Mouse (Mus musculus) midbrain, embryonic 16.5 days (tissue): ENCODE results near the gene Rin2. TPM values are rescaled to one million over a fixed set of nuclear protein-coding genes. Genes with fewer than 3 reads are reported as not detected.

ENCODE experiments used
- ATAC-seq: fragments of 200-750 bp; cut with Nextera tagmentation; 2 replicates; pipeline ENCODE4 v1.8.0; 2017; ENCODE audit warnings: moderate TSS enrichment
- H3K27ac ChIP-seq: fragments of 300-500 bp; sonication (generic); 2 replicates; pipeline ENCODE4 v1.5.1; 2014; ENCODE audit warnings: mild to moderate bottlenecking, low read length, mixed read lengths
- H3K27me3 ChIP-seq: fragments of 300-500 bp; sonication (generic); 2 replicates; pipeline ENCODE4 v1.6.1; 2014; ENCODE audit warnings: low read depth, low read length, mixed read lengths; ENCODE audit not compliant: control insufficient read depth, insufficient read depth
- H3K36me3 ChIP-seq: fragments of 300-500 bp; sonication (generic); 2 replicates; pipeline ENCODE4 v1.6.1; 2014; ENCODE audit warnings: mild to moderate bottlenecking, low read length, moderate library complexity, mixed read lengths; ENCODE audit not compliant: control insufficient read depth, insufficient read depth
- H3K4me1 ChIP-seq: fragments of 300-500 bp; sonication (generic); 2 replicates; pipeline ENCODE4 v1.6.1; 2014; ENCODE audit warnings: mild to moderate bottlenecking, low read length, mixed read lengths; ENCODE audit not compliant: control insufficient read depth, insufficient read depth
- H3K4me2 ChIP-seq: fragments of 300-500 bp; sonication (generic); 2 replicates; pipeline ENCODE4 v1.6.1; 2014; ENCODE audit warnings: mild to moderate bottlenecking, low read length, mixed read lengths
- H3K4me3 ChIP-seq: fragments of 300-500 bp; sonication (generic); 2 replicates; pipeline ENCODE4 v1.5.1; 2014; ENCODE audit warnings: low read depth, mild to moderate bottlenecking, low read length, moderate library complexity, mixed read lengths
- H3K9ac ChIP-seq: fragments of 300-500 bp; sonication (generic); 2 replicates; pipeline ENCODE4 v1.6.1; 2014; ENCODE audit warnings: low read depth, low read length, mixed read lengths
- H3K9me3 ChIP-seq: fragments of 300-500 bp; sonication (generic); replicated peaks from 2 replicates; pipeline ENCODE4 v1.6.1; 2014; ENCODE audit warnings: mild to moderate bottlenecking, low read length, mixed read lengths; ENCODE audit not compliant: control insufficient read depth, poor library complexity, severe bottlenecking
- WGBS: fragments of 180-500 bp; shearing (Covaris S2); extraction: QIAGEN DNeasy Blood & Tissue Kit; methylation state at CpG from one replicate; pipeline ENCODE4 v1.1.7; 2014; 5-methylcytosine and 5-hydroxymethylcytosine counted together
- polyA plus RNA-seq: library from polyadenylated mRNA; unstranded; fragments of >200 nt; fragmentation: Nextera tagmentation; extraction: Ambion mirVana; gene quantifications from 2 replicates; pipeline ENCODE4 v1.2.1, GENCODE M21; 2015

Gene Rin2
- polyA plus RNA-seq = 16.1 and 17.0 TPM in 2 replicates

DNA sequence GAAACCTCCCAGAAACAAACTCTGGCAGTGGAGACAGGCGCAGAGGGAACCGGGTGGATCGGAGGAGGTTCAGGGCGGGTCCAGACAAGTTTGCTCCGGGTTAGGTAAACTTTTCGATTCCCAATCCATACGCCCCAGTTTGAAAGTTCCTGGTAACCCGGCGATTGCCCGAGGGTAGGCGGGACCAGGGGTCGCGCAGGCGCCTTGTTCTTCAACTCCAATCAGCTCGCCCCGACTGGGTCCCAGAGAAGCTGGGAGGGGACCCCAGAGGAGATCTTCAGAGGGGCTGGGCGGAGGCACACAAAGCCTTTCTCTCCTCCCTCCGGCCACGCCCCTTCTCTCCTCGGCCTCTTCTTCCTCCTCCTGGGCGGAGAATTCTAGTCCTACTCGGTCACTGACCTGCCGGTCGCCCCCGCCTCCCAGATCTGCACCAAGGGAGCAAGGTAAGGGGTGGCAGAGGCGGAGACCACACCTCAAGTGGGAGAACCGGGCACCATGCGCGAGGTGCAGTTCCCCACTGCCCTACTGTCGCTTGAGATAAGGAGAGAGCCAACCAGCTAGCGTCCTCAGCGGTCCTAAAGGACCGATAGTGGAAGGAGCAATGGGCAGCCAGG is at the start of gene Rin2:
TSS of gene Rin2 (plus strand) at position 74 of the 614 bp plus-strand sequence.
- ATAC-seq = peak; percentile 85
- peaks cover 6% of the 10 kb centered on the region; the same call in 1 of the 2 replicates for H3K4me1 ChIP-seq
- no peaks in the 10 kb centered on the region for H3K9me3 ChIP-seq
- peak within 1 kb of the TSS; percentile 67 for H3K4me3 ChIP-seq
- H3K9ac ChIP-seq = peak within 1 kb of the TSS; percentile 78
- H3K36me3 ChIP-seq = no peaks in the 10 kb centered on the region
- peak within 1 kb of the TSS; percentile 94 for H3K4me2 ChIP-seq
- WGBS = 0% methylated on average over 31 of the region's 33 CpGs
- H3K27me3 ChIP-seq = no peaks in the 10 kb centered on the region
- H3K27ac ChIP-seq = peak within 1 kb of the TSS; percentile 35; the same call in 1 of the 2 replicates

DNA sequence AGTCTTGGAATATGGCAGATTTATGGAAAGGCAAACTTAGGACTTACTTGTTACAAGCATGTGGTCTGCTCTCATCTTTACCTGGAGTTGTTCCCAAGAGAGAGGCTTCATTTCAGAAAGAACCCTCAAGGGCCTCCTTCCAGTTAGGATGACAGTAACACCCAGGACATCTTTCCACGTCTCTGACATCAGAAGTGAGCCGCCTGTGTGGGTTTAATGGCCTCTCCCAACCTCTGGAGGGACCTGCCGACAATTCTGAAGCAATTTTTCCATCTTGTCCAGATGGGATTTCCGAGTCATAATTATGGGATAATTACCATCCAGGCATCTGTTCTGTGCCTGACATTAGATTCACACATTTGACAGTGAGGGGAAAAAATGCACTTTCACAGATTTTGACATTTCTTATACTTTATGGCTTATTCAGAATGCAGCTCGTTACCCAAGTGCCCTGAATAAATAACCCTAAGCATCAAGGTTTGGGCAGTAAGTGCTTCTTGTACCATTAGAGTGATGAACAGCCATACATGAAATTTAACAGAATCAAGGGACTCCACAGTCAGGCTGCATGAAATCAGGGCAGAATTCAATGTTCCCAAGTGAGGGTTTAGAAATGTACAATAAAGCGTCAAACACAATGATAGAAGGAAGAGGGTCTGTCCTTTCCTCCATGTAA is 43.8 kb upstream of the Rin2 start:
- Histone ChIP-seq H3K27ac (no peak overlapping the region), H3K4me3 (no peak overlapping the region), H3K4me1 (no peaks in the 10 kb centered on the region), H3K36me3 (no peaks in the 10 kb centered on the region; the same call in 1 of the 2 replicates), H3K4me2 (no peak overlapping the region), H3K9me3 (no peaks in the 10 kb centered on the region), H3K27me3 (no peaks in the 10 kb centered on the region), H3K9ac (no peak overlapping the region)
- 70% methylated on average over 6 of the region's 6 CpGs for WGBS
- ATAC-seq = no peak

DNA sequence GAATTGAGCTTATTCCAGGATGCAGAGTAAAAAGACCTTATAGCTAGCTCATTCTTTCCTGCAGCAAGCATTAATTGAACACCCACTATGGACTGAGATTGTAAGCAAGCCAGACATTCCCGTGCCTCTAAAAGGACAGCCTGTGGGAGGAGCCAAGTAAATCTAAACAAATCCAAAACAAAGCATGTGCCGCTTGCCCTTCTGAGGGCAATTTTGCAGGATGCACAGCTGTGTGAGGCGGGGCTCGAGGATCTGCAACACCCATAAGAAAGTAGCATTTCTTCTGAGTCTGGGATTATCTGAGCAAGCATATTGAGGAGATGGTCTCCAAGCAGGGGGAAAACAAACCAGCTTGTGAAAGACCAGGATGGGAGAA is 43.2 kb upstream of the Rin2 start:
- no peaks in the 10 kb centered on the region for H3K27me3 ChIP-seq
- no peaks in the 10 kb centered on the region; the same call in 1 of the 2 replicates for H3K36me3 ChIP-seq
- no peak overlapping the region for H3K4me2 ChIP-seq
- H3K9me3 ChIP-seq = no peaks in the 10 kb centered on the region
- 56% methylated on average over 4 of the region's 4 CpGs for WGBS
- no peaks in the 10 kb centered on the region for H3K4me1 ChIP-seq
- H3K4me3 ChIP-seq = no peak overlapping the region
- no peak overlapping the region for H3K27ac ChIP-seq
- no peak overlapping the region for H3K9ac ChIP-seq
- no peak for ATAC-seq

DNA sequence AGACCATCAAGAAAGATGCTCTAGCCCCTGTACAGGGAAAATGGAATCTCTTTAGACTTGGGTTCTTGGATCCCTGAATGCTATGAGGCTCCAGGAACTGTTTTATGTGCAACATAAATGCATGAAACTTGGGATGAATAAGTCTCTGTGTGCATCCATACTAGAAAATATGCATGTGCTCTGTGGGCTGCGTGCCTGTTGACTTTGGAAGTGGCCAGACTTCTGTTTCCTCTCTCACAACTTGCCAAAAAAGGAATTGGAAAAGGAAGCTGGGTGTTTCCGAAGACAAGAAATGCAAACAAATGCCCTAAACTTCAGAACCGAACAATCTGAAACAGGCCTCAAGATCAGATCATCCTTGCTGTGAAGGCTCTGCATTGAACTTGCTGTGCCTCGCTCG is 41.2 kb upstream of the Rin2 start:
- H3K4me3 ChIP-seq = no peak overlapping the region
- no peak overlapping the region for H3K9ac ChIP-seq
- 70% methylated on average over 5 of the region's 5 CpGs for WGBS
- no peaks in the 10 kb centered on the region; the same call in 1 of the 2 replicates for H3K36me3 ChIP-seq
- no peak overlapping the region for H3K4me2 ChIP-seq
- H3K9me3 ChIP-seq = no peaks in the 10 kb centered on the region
- no peaks in the 10 kb centered on the region for H3K4me1 ChIP-seq
- ATAC-seq = no peak
- H3K27me3 ChIP-seq = no peaks in the 10 kb centered on the region
- no peak overlapping the region for H3K27ac ChIP-seq

DNA sequence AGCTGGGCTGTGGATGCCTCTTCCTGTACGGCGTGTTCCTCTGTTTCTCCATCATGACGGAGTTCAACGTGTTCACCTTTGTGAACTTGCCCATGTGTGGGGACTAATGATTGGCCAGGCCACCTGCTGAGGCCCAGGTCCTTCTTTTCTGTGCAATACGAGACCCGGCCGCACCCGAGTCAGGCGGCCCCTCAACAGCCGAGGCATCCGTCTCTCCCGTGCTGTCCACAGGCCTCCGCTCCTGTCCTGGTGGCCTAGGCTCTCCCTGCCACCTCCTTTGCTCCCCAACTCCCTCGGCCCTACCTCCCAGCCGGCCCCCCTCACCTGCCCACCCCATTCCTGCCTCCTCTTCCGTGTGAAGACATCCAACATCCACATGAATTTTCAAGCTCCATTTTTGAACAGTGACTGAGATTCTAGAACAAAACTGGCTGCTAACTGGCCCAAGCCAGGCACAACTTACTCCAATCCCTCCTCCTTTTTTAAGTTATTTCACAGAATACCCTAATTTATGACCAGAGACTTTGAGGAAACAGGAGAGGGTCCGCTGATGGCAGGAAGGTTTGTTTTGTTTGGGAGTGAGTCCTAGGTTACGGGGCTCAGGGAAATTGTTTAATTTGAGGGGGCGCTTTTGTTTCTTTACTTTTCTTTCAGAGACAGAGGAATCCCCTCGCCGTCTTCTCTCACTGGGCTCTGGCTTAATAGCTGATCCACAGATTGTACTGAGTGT is 34.6 kb upstream of the Rin2 start:
- no peak overlapping the region for H3K27ac ChIP-seq
- no peak for ATAC-seq
- 82% methylated on average over 21 of the region's 21 CpGs for WGBS

DNA sequence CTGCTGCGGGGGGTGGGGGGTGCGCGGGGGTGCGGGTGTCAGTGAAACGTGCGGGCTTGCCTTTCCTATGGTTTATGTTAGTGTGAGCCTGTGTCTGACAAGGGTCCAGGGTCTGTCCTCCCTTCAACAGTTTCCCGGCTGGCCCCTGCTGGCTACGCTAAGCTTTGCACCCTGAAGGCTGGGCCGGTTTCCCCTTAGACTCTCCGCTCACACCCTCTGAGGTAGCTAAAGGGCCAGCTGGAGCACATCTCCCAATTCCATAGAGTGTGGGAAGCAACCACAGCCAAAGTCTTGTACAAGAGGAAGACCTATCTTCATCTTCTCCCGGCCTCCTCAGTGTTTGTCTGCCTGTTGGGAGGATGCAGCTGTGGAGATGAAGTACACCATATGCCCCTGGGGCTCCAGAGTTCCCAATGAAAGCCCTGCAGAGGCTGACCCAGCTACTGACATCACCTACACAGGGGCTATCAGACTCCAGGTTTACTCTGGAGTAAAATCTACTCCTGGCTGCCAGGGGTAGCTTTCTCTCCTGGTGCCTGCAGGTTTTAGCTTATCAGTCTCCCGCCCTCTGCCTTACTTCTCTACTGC is 19.5 kb upstream of the Rin2 start:
- no peaks in the 10 kb centered on the region for H3K9me3 ChIP-seq
- H3K36me3 ChIP-seq = no peaks in the 10 kb centered on the region
- H3K27ac ChIP-seq = no peak overlapping the region
- no peak overlapping the region for H3K9ac ChIP-seq
- no peaks in the 10 kb centered on the region for H3K4me1 ChIP-seq
- no peaks in the 10 kb centered on the region for H3K27me3 ChIP-seq
- WGBS = 35% methylated on average over 12 of the region's 12 CpGs
- H3K4me2 ChIP-seq = no peak overlapping the region
- no peak overlapping the region for H3K4me3 ChIP-seq
- no peak for ATAC-seq

More for the DNA sequence above, 34.6 kb upstream of the Rin2 start:
- no peak overlapping the region for H3K4me2 ChIP-seq
- H3K9me3 ChIP-seq = no peaks in the 10 kb centered on the region
- no peaks in the 10 kb centered on the region for H3K27me3 ChIP-seq
- no peak overlapping the region for H3K4me3 ChIP-seq
- H3K4me1 ChIP-seq = no peaks in the 10 kb centered on the region
- no peaks in the 10 kb centered on the region; the same call in 1 of the 2 replicates for H3K36me3 ChIP-seq
- no peak overlapping the region for H3K9ac ChIP-seq

DNA sequence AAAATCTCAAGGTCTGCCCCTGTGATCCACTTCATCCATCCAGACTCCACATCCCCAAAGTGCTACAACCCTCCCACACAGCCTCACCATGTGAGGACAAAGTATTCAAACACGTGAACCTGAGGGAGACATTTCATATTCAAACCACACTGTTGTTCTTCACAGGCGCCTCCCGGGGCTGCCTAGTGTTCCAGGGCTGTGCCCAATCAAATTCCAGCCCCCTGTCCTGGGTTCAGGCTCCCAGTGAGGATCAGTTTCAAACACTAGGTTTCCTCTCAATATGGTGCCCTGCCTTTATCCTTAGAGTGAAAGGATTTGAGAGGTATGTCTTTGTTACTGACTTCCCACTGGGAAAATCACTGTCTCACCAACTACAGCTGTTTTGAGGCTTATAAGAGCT is 18.9 kb upstream of the Rin2 start:
- Histone ChIP-seq H3K4me2 (no peak overlapping the region), H3K9ac (no peak overlapping the region), H3K27ac (no peak overlapping the region), H3K4me3 (no peak overlapping the region), H3K4me1 (no peaks in the 10 kb centered on the region), H3K9me3 (no peaks in the 10 kb centered on the region), H3K36me3 (no peaks in the 10 kb centered on the region), H3K27me3 (no peaks in the 10 kb centered on the region)
- 33% methylated on average over 3 of the region's 3 CpGs for WGBS
- no peak for ATAC-seq

DNA sequence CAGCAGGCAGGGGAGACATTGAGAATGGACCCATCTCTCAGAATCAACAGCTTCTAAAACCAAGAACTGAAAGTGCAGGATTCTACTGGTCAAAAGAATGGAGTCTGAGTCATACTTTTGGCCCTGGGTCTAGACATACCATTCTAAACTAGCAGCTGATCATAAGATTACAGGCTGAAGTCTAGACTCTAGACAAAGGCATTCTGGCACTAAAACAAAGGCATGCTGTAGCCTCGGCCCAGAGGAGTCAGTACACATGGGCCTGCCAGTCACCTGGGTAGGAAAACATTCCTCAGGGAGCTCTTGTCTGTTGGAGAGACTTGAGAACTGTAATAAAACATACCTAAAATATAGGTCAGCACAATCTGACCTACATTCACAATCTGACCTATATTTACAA is 18.3 kb upstream of the Rin2 start:
- no peaks in the 10 kb centered on the region for H3K9me3 ChIP-seq
- no peak overlapping the region for H3K9ac ChIP-seq
- no peak overlapping the region for H3K4me2 ChIP-seq
- no peak for ATAC-seq
- H3K4me3 ChIP-seq = no peak overlapping the region
- H3K36me3 ChIP-seq = no peaks in the 10 kb centered on the region
- WGBS = 57% methylated on average over 1 of the region's 1 CpGs
- H3K27ac ChIP-seq = no peak overlapping the region
- no peaks in the 10 kb centered on the region for H3K27me3 ChIP-seq
- no peaks in the 10 kb centered on the region for H3K4me1 ChIP-seq
